Comparison of ENCODE assay signal across 28 mouse cellular contexts in the genomic region with DNA sequence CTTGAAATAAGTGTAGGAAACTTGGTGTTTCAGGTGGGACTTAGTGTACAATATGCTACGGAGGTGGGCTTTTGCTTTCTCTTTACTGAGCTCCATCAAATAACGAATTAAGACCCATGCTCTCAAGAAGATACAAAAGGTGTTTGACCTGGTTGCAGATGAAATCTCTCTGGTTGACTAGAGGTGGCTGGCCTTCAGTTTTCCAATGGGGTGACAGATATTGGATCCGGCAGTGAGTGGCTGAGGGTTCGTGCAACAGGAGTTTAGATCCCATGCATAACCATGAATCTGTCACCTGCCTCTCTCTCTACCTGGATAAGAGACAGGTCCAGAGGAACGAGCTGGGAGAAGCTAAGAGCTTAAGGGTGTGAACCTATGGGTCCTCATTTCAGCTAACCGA. TPM values are rescaled to one million over a fixed set of nuclear protein-coding genes. Genes with fewer than 3 reads are reported as not detected.
DNase-seq lines count a peak whose midpoint lies in the region; ATAC-seq lines count a peak whose summit lies in the region.
"Had no signal": no experiment of that assay in that cellular context is flagged by ENCODE, and none has a peak within 500 bp of the region (broad histone marks: within the 10 kb centered on the region; RNA-seq: fewer than 3 reads in every experiment).

No protein-coding gene starts in this region.

- no peak overlapping the region for H3K4me3 ChIP-seq in hindbrain, embryonic 11.5 days (ENCODE audit: low read depth, low read length)
- H3K4me3 ChIP-seq in hindbrain, embryonic 12.5 days, result no peak overlapping the region
- H3K4me3 ChIP-seq in midbrain, embryonic 12.5 days, result peak overlapping the region; percentile 9; the same call in 1 of the 2 replicates
- H3K4me3 ChIP-seq in midbrain, embryonic 16.5 days (ENCODE audit: low read depth, low read length), result no peak overlapping the region
- H3K4me3 ChIP-seq in embryonic facial prominence, embryonic 14.5 days (ENCODE audit: low read depth, low read length), result peak overlapping the region; percentile 54
- H3K4me3 ChIP-seq: gastrocnemius, adult 2 months; limb, embryonic 12.5 days; stomach, embryonic 15.5 days had no signal

- H3K27ac ChIP-seq in hindbrain, embryonic 11.5 days (ENCODE audit: low read depth, low read length), result no peak overlapping the region
- H3K27ac ChIP-seq in hindbrain, embryonic 12.5 days, result no peak overlapping the region
- no peak overlapping the region for H3K27ac ChIP-seq in midbrain, embryonic 12.5 days (replicated peaks)
- no peak overlapping the region for H3K27ac ChIP-seq in midbrain, embryonic 16.5 days (ENCODE audit: low read length)
- H3K27ac ChIP-seq in embryonic facial prominence, embryonic 14.5 days (replicated peaks; ENCODE audit: low read depth, low read length), result no peak overlapping the region
- H3K27ac ChIP-seq: gastrocnemius, adult 2 months; kidney, postnatal 0 days; limb, embryonic 12.5 days; stomach, embryonic 15.5 days had no signal

- peaks cover 9% of the 10 kb centered on the region; the same call in 1 of the 2 replicates for H3K4me1 ChIP-seq in hindbrain, embryonic 11.5 days (replicated peaks; ENCODE audit: control insufficient read depth, insufficient read depth, low read length)
- H3K4me1 ChIP-seq in hindbrain, embryonic 12.5 days, result peaks cover 26% of the 10 kb centered on the region
- H3K4me1 ChIP-seq in midbrain, embryonic 12.5 days, result peaks cover 34% of the 10 kb centered on the region
- H3K4me1 ChIP-seq in midbrain, embryonic 16.5 days (ENCODE audit: control insufficient read depth, insufficient read depth, low read length), result peaks cover 22% of the 10 kb centered on the region
- H3K4me1 ChIP-seq in embryonic facial prominence, embryonic 14.5 days (ENCODE audit: control insufficient read depth, insufficient read depth, low read length), result peaks cover 11% of the 10 kb centered on the region; the same call in 1 of the 2 replicates

- peak; percentile 46 for DNase-seq in embryo, embryonic 10.5 days (ENCODE audit: low spot score)
- no peak for DNase-seq in embryo, embryonic 10 days (ENCODE audit: low spot score)
- DNase-seq in hindbrain, embryonic 11.5 days (ENCODE audit: low spot score), result peak; percentile 57
- DNase-seq in embryonic facial prominence, embryonic 14.5 days (ENCODE audit: low spot score), result no peak
- DNase-seq: adrenal gland, adult 8-10 months; cerebellum, adult 11-12 months; gastrocnemius, adult 2 months; kidney, adult 2 months; lung, adult 18-20 months; lung, postnatal 10 days; thymus, postnatal 25 days had no signal

- ATAC-seq in hindbrain, embryonic 11.5 days (ENCODE audit: low FRiP score), result no peak
- ATAC-seq in hindbrain, embryonic 12.5 days (ENCODE audit: low FRiP score), result no peak
- ATAC-seq in midbrain, embryonic 12.5 days (ENCODE audit: low FRiP score, low read depth), result no peak
- no peak for ATAC-seq in midbrain, embryonic 16.5 days
- no peak for ATAC-seq in embryonic facial prominence, embryonic 14.5 days (ENCODE audit: low read depth)
- ATAC-seq in megakaryocyte-erythroid progenitor cell, adult 5-6 weeks (replicated peaks; ENCODE audit: low FRiP score, low TSS enrichment, poor library complexity, severe bottlenecking), result no peak
- ATAC-seq: activated CD4-positive, CD25-positive, alpha-beta regulatory T cell, adult 4 months had no signal

- no peak overlapping the region for H3K4me2 ChIP-seq in hindbrain, embryonic 11.5 days (replicated peaks; ENCODE audit: low read depth, low read length)
- no peak overlapping the region for H3K4me2 ChIP-seq in hindbrain, embryonic 12.5 days (replicated peaks)
- H3K4me2 ChIP-seq in midbrain, embryonic 12.5 days (replicated peaks), result no peak overlapping the region
- no peak overlapping the region for H3K4me2 ChIP-seq in midbrain, embryonic 16.5 days (ENCODE audit: low read length)
- peak overlapping the region; percentile 87; the same call in 1 of the 2 replicates for H3K4me2 ChIP-seq in embryonic facial prominence, embryonic 14.5 days (ENCODE audit: low read depth, low read length)
- H3K4me2 ChIP-seq: limb, embryonic 12.5 days; liver, embryonic 11.5 days; stomach, embryonic 15.5 days had no signal

- H3K36me3 ChIP-seq in hindbrain, embryonic 11.5 days (ENCODE audit: control insufficient read depth, insufficient read depth, low read length), result no peaks in the 10 kb centered on the region
- no peaks in the 10 kb centered on the region for H3K36me3 ChIP-seq in hindbrain, embryonic 12.5 days
- no peaks in the 10 kb centered on the region for H3K36me3 ChIP-seq in midbrain, embryonic 12.5 days
- no peaks in the 10 kb centered on the region for H3K36me3 ChIP-seq in midbrain, embryonic 16.5 days (ENCODE audit: control insufficient read depth, insufficient read depth, low read length)
- H3K36me3 ChIP-seq in embryonic facial prominence, embryonic 14.5 days (ENCODE audit: control insufficient read depth, insufficient read depth, low read length), result no peaks in the 10 kb centered on the region
- H3K36me3 ChIP-seq: limb, embryonic 12.5 days; stomach, embryonic 15.5 days had no signal

- H3K9me3 ChIP-seq in hindbrain, embryonic 11.5 days (ENCODE audit: control insufficient read depth, low read length), result no peaks in the 10 kb centered on the region
- H3K9me3 ChIP-seq in hindbrain, embryonic 12.5 days (replicated peaks), result no peaks in the 10 kb centered on the region
- H3K9me3 ChIP-seq in midbrain, embryonic 12.5 days, result no peaks in the 10 kb centered on the region
- H3K9me3 ChIP-seq in midbrain, embryonic 16.5 days (replicated peaks; ENCODE audit: control insufficient read depth, low read length, poor library complexity, severe bottlenecking), result no peaks in the 10 kb centered on the region; the same call in 1 of the 2 replicates
- no peaks in the 10 kb centered on the region for H3K9me3 ChIP-seq in embryonic facial prominence, embryonic 14.5 days (ENCODE audit: control insufficient read depth, low read length)
- H3K9me3 ChIP-seq: limb, embryonic 12.5 days; stomach, embryonic 15.5 days had no signal

- peaks cover 88% of the 10 kb centered on the region for H3K27me3 ChIP-seq in hindbrain, embryonic 11.5 days (ENCODE audit: control insufficient read depth, insufficient read depth, low read length)
- peaks cover 90% of the 10 kb centered on the region for H3K27me3 ChIP-seq in hindbrain, embryonic 12.5 days
- H3K27me3 ChIP-seq in midbrain, embryonic 12.5 days, result peaks cover 93% of the 10 kb centered on the region
- peaks cover 55% of the 10 kb centered on the region for H3K27me3 ChIP-seq in midbrain, embryonic 16.5 days (ENCODE audit: control insufficient read depth, insufficient read depth, low read depth, low read length)
- H3K27me3 ChIP-seq in embryonic facial prominence, embryonic 14.5 days (replicated peaks; ENCODE audit: control insufficient read depth, insufficient read depth, low read length), result peaks cover 100% of the 10 kb centered on the region

- 5% methylated on average over 6 of the region's 6 CpGs for WGBS in hindbrain, embryonic 11.5 days
- WGBS in hindbrain, embryonic 12.5 days, result 6% methylated on average over 6 of the region's 6 CpGs
- 5% methylated on average over 6 of the region's 6 CpGs for WGBS in midbrain, embryonic 12.5 days
- 7% methylated on average over 6 of the region's 6 CpGs for WGBS in midbrain, embryonic 16.5 days
- WGBS in embryonic facial prominence, embryonic 14.5 days, result 8% methylated on average over 6 of the region's 6 CpGs

- H3K9ac ChIP-seq in hindbrain, embryonic 11.5 days (ENCODE audit: low read depth, low read length), result no peak overlapping the region
- no peak overlapping the region for H3K9ac ChIP-seq in hindbrain, embryonic 12.5 days
- H3K9ac ChIP-seq in midbrain, embryonic 12.5 days (replicated peaks), result no peak overlapping the region
- H3K9ac ChIP-seq in midbrain, embryonic 16.5 days (ENCODE audit: low read depth, low read length), result no peak overlapping the region
- peak overlapping the region; percentile 70 for H3K9ac ChIP-seq in embryonic facial prominence, embryonic 14.5 days (ENCODE audit: low read depth, low read length)
- H3K9ac ChIP-seq: limb, embryonic 12.5 days; stomach, embryonic 15.5 days had no signal

RNA-seq across cellular contexts. Expression of a gene that starts 3.5 kb away (rescaled TPM):
- polyA plus RNA-seq in hindbrain, embryonic 11.5 days (2014; fragmentation: Nextera tagmentation; extraction: Ambion mirVana), result 1.0 and 1.3 TPM in 2 replicates
- polyA plus RNA-seq in hindbrain, embryonic 12.5 days (2016; fragmentation: Nextera tagmentation; extraction: Ambion mirVana), result 1.6 and 2.0 TPM in 2 replicates
- 2.7 and 4.1 TPM in 2 replicates for polyA plus RNA-seq in midbrain, embryonic 12.5 days (2016; fragmentation: Nextera tagmentation; extraction: Ambion mirVana)
- polyA plus RNA-seq in midbrain, embryonic 16.5 days (2015; fragmentation: Nextera tagmentation; extraction: Ambion mirVana), result 0.49 and 0.52 TPM in 2 replicates
- polyA plus RNA-seq in embryonic facial prominence, embryonic 14.5 days (2014; fragmentation: Nextera tagmentation; extraction: Ambion mirVana), result 1.0 and 1.5 TPM in 2 replicates
- total RNA-seq in megakaryocyte-erythroid progenitor cell, adult 5-6 weeks (2014; fragmentation: Nextera tagmentation), result not detected in 2 replicates
- total RNA-seq in megakaryocyte-erythroid progenitor cell, adult 5-6 weeks (2017), result not detected in 2 replicates
- total RNA-seq: gastrocnemius, adult 2 months; gastrocnemius, postnatal 4 days; heart, adult 8-10 months; heart, postnatal 25 days; monocyte, adult 5-6 weeks had no signal
- polyA plus RNA-seq: activated CD4-positive, CD25-positive, alpha-beta regulatory T cell, adult 4 months; heart, embryonic 14.5 days; kidney, adult 2 months; kidney, postnatal 0 days; liver, embryonic 11.5 days; stomach, embryonic 15.5 days had no signal

RNA-seq across cellular contexts. Expression of a gene that starts 27.5 kb away (rescaled TPM):
- 92.0 and 96.3 TPM in 2 replicates for polyA plus RNA-seq in hindbrain, embryonic 11.5 days (2014; fragmentation: Nextera tagmentation; extraction: Ambion mirVana)
- polyA plus RNA-seq in hindbrain, embryonic 12.5 days (2016; fragmentation: Nextera tagmentation; extraction: Ambion mirVana), result 85.8 and 87.1 TPM in 2 replicates
- polyA plus RNA-seq in midbrain, embryonic 12.5 days (2016; fragmentation: Nextera tagmentation; extraction: Ambion mirVana), result 84.9 and 88.0 TPM in 2 replicates
- 118 and 119 TPM in 2 replicates for polyA plus RNA-seq in midbrain, embryonic 16.5 days (2015; fragmentation: Nextera tagmentation; extraction: Ambion mirVana)
- 39.7 and 43.5 TPM in 2 replicates for polyA plus RNA-seq in embryonic facial prominence, embryonic 14.5 days (2014; fragmentation: Nextera tagmentation; extraction: Ambion mirVana)
- 27.4 and 46.4 TPM in 2 replicates for total RNA-seq in megakaryocyte-erythroid progenitor cell, adult 5-6 weeks (2014; fragmentation: Nextera tagmentation)
- 60.5 and 144 TPM in 2 replicates for total RNA-seq in megakaryocyte-erythroid progenitor cell, adult 5-6 weeks (2017)

RNA-seq across cellular contexts. Expression of a gene that starts 55.7 kb away (rescaled TPM):
- not detected in 2 replicates for polyA plus RNA-seq in hindbrain, embryonic 11.5 days (2014; fragmentation: Nextera tagmentation; extraction: Ambion mirVana)
- not detected in 2 replicates for polyA plus RNA-seq in hindbrain, embryonic 12.5 days (2016; fragmentation: Nextera tagmentation; extraction: Ambion mirVana)
- polyA plus RNA-seq in midbrain, embryonic 12.5 days (2016; fragmentation: Nextera tagmentation; extraction: Ambion mirVana), result not detected in 2 replicates
- not detected in 2 replicates for polyA plus RNA-seq in midbrain, embryonic 16.5 days (2015; fragmentation: Nextera tagmentation; extraction: Ambion mirVana)
- polyA plus RNA-seq in embryonic facial prominence, embryonic 14.5 days (2014; fragmentation: Nextera tagmentation; extraction: Ambion mirVana), result not detected in 2 replicates
- not detected in 2 replicates for total RNA-seq in megakaryocyte-erythroid progenitor cell, adult 5-6 weeks (2014; fragmentation: Nextera tagmentation)
- not detected in 2 replicates for total RNA-seq in megakaryocyte-erythroid progenitor cell, adult 5-6 weeks (2017)
- total RNA-seq: adrenal gland, adult 8-10 months; gastrocnemius, adult 2 months; gastrocnemius, postnatal 4 days; heart, adult 8-10 months; heart, postnatal 25 days; layer of hippocampus, postnatal 25 days; monocyte, adult 5-6 weeks had no signal
- polyA plus RNA-seq: activated CD4-positive, CD25-positive, alpha-beta regulatory T cell, adult 4 months; cortical plate, adult 2 months; heart, embryonic 14.5 days; kidney, adult 2 months; kidney, postnatal 0 days; limb, embryonic 12.5 days; liver, embryonic 11.5 days; neural tube, embryonic 11.5 days; stomach, embryonic 15.5 days had no signal

Comparison
In these comparisons a context has a peak if more than half of its experiments do, and no peak if none do; other contexts are left out.
1. DNase-seq: peak in embryo, embryonic 10.5 days (single experiment) and hindbrain, embryonic 11.5 days (single experiment); none in embryo, embryonic 10 days (single experiment) and embryonic facial prominence, embryonic 14.5 days (single experiment).
2. H3K4me3 ChIP-seq: peak in midbrain, embryonic 12.5 days (single experiment) and embryonic facial prominence, embryonic 14.5 days (single experiment); none in hindbrain, embryonic 11.5 days (single experiment), hindbrain, embryonic 12.5 days (single experiment) and midbrain, embryonic 16.5 days (single experiment).